Mouse (Mus musculus) lung, postnatal 0 days (tissue): ENCODE data around the gene Cd9. TPM values are rescaled to one million over a fixed set of nuclear protein-coding genes. Genes with fewer than 3 reads are reported as not detected.
"Not testable (repeated sequence)": the region's sequence is repeated elsewhere in the genome, so short reads cannot be mapped to it uniquely, and the experiment has no call there.

Experiments used
- ATAC-seq: fragments of 200-750 bp; cut with Nextera tagmentation; 2 replicates; pipeline ENCODE4 v1.8.0; 2017; ENCODE audit warnings: moderate library complexity
- DNase-seq: peaks from one replicate; pipeline ENCODE4 v3.0.0-alpha.2; 2016; ENCODE audit warnings: low spot score
- H3K27ac ChIP-seq: fragments of 300-500 bp; sonication (generic); 2 replicates; pipeline ENCODE4 v1.5.1; 2014; ENCODE audit warnings: antibody characterized with exemption, mild to moderate bottlenecking, low read length, mixed read lengths
- H3K27me3 ChIP-seq: fragments of 300-500 bp; sonication (generic); replicated peaks from 2 replicates; pipeline ENCODE4 v1.6.1; 2014; ENCODE audit warnings: low read length, mixed read lengths; ENCODE audit not compliant: insufficient read depth
- H3K36me3 ChIP-seq: fragments of 300-500 bp; sonication (generic); 2 replicates; pipeline ENCODE4 v1.6.1; 2014; ENCODE audit warnings: low read length, mixed read lengths; ENCODE audit not compliant: insufficient read depth
- H3K4me1 ChIP-seq: fragments of 300-500 bp; sonication (generic); 2 replicates; pipeline ENCODE4 v1.6.1; 2014; ENCODE audit warnings: antibody characterized with exemption, low read depth, low read length, mixed read lengths; ENCODE audit not compliant: insufficient read depth
- H3K4me2 ChIP-seq: fragments of 300-500 bp; sonication (generic); replicated peaks from 2 replicates; pipeline ENCODE4 v1.6.1; 2014; ENCODE audit warnings: low read depth, mild to moderate bottlenecking, low read length, moderate library complexity, mixed read lengths
- H3K4me3 ChIP-seq: fragments of 300-500 bp; sonication (generic); 2 replicates; pipeline ENCODE4 v1.5.1; 2014; ENCODE audit warnings: low read depth, low read length
- H3K9ac ChIP-seq: fragments of 300-500 bp; sonication (generic); replicated peaks from 2 replicates; pipeline ENCODE4 v1.6.1; 2014; ENCODE audit warnings: low read depth, mild to moderate bottlenecking
- H3K9me3 ChIP-seq: fragments of 300-500 bp; sonication (generic); 2 replicates; pipeline ENCODE4 v1.6.1; 2016; ENCODE audit warnings: low read length, mixed read lengths
- CTCF ChIP-seq: IDR thresholded peaks from 2 replicates; pipeline ENCODE4 v1.5.1; 2016; ENCODE audit warnings: antibody characterized with exemption, mild to moderate bottlenecking
- EP300 ChIP-seq: IDR thresholded peaks from 2 replicates; pipeline ENCODE4 v1.6.1; 2016; ENCODE audit warnings: antibody characterized with exemption, mild to moderate bottlenecking, control low read depth
- WGBS: fragments of 180-500 bp; shearing (Covaris S2); extraction: QIAGEN DNeasy Blood & Tissue Kit; methylation state at CpG from one replicate; pipeline ENCODE4 v1.1.7; 2014; 5-methylcytosine and 5-hydroxymethylcytosine counted together
- polyA plus RNA-seq: library from polyadenylated mRNA; unstranded; fragments of >200 nt; fragmentation: Nextera tagmentation; extraction: Ambion mirVana; gene quantifications from 2 replicates; pipeline ENCODE4 v1.2.1, GENCODE M21; 2015

Cd9 gene
- polyA plus RNA-seq, 1 experiment from 2014 or later = 962 TPM

DNA sequence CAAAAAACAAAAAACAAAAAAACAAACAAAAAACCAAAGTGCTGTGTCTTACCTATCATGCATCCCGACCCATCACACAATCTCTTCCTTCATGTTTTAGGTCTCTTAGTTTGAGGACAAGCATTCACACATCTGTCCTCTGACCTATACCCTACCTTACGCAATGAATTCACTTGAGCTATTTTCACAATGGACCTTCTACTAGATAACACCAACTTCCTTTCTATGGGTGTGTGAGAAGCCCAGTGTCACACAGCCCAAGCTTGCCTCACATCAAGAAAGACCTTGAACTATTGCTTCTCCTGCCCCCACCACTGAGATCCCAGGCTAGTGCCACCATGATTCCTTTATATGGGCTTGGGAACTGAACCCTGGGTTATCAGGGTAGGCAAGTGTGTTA, 9.9 kb downstream of the Cd9 start:
- H3K9ac ChIP-seq = no peak overlapping the region
- no peak for DNase-seq
- no peak overlapping the region for H3K4me3 ChIP-seq
- H3K9me3 ChIP-seq = no peaks in the 10 kb centered on the region
- 88% methylated on average over 2 of the region's 2 CpGs for WGBS
- H3K4me1 ChIP-seq = peaks cover 14% of the 10 kb centered on the region
- H3K27me3 ChIP-seq = no peaks in the 10 kb centered on the region
- H3K36me3 ChIP-seq = no peaks in the 10 kb centered on the region
- TF ChIP-seq EP300 = no peak
- TF ChIP-seq CTCF = no peak
- H3K27ac ChIP-seq = no peak overlapping the region
- ATAC-seq = no peak
- H3K4me2 ChIP-seq = no peak overlapping the region

DNA sequence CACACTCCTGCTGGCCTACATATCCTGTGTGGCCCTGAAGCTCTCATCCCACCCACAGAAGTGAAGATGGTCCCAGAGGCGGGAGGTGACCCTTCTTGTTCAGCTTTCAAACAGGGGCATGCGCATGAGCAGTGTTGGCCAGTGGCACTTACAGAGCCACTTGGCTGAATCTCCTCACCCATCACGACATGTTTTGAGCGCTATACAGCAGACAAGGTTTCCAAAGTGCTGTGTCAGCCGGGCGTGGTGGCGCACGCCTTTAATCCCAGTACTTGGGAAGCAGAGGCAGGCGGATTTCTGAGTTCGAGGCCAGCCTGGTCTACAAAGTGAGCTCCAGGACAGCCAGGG, 10.3 kb downstream of the Cd9 start:
- not testable (repeated sequence) for H3K36me3 ChIP-seq, H3K9ac ChIP-seq, H3K4me2 ChIP-seq, H3K4me3 ChIP-seq, H3K27me3 ChIP-seq, H3K9me3 ChIP-seq, DNase-seq, H3K27ac ChIP-seq, ATAC-seq
- WGBS = 89% methylated on average over 10 of the region's 10 CpGs
- peaks cover 14% of the 10 kb centered on the region for H3K4me1 ChIP-seq

DNA sequence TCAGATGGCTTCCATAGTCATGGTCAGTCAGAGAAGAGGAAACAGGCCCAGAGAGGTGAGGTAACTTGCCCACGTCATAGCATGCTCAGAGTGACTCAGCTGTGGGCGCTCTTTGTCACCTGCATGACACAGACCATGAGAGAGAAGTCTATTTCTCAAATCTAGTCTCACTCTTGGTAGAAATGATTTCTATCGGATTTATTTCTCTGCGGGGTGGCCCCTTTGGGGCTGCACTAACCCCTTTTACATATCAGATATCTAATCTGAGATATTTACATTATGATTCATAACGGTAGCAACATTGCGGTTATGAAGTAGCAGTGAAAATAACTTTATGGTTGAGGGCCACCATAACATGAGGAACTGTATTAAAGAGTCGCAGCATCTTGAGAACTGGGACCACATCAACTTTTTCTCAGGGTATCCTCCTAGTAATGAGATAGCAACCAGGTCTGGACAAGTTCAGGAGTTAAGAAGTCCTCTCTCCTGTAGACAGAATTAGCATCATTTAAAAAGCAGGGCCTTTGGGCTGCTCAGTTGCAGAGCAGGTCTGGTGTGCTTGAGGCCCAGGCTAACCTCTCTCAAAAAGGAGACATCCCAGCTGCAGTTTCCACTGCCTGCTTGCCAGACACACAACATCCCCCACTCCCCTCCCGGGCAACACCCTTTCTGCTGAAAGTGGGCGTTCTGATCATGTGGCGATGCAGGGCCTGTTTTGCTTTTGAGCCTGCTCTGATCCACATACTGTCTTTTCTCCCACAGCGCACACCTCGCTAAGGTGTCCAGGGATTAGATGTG, 10.9 kb downstream of the Cd9 start:
- H3K9ac ChIP-seq = no peak overlapping the region
- ATAC-seq (no peak), DNase-seq (peak; percentile 54)
- peaks cover 14% of the 10 kb centered on the region for H3K4me1 ChIP-seq
- peak overlapping the region; percentile 88; the same call in 1 of the 2 replicates for H3K27ac ChIP-seq
- H3K27me3 ChIP-seq = no peaks in the 10 kb centered on the region
- H3K36me3 ChIP-seq = no peaks in the 10 kb centered on the region
- H3K4me3 ChIP-seq = no peak overlapping the region
- WGBS = 70% methylated on average over 12 of the region's 12 CpGs
- H3K4me2 ChIP-seq = no peak overlapping the region
- H3K9me3 ChIP-seq = no peaks in the 10 kb centered on the region
- no peak for TF ChIP-seq CTCF
- no peak for TF ChIP-seq EP300

DNA sequence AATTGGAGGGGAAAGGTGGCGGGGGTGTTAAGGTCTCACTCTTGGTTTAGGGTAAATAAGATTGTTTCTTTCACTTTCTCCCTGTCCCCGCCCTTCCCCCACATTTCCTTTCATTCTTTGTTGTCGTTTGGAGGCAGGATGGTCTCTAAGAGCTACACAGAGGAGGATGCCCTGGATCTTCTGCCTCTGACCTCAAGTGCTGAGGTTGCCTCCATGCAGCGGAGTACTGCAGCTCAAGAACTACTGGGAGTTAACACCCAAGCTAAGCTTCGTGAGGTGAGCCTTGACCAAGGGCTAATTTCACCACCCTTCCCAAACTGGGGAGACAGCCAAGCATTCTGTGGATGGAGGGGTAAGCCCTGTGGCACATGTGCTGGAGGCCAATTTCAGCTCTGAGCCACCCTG, 12.2 kb downstream of the Cd9 start:
- DNase-seq (peak; percentile 42), ATAC-seq (peak; percentile 26)
- no peak overlapping the region for H3K9ac ChIP-seq
- H3K9me3 ChIP-seq = no peaks in the 10 kb centered on the region
- no peaks in the 10 kb centered on the region for H3K27me3 ChIP-seq
- 45% methylated on average over 5 of the region's 5 CpGs for WGBS
- H3K4me1 ChIP-seq = peaks cover 18% of the 10 kb centered on the region
- H3K27ac ChIP-seq = peak overlapping the region; percentile 88
- no peaks in the 10 kb centered on the region for H3K36me3 ChIP-seq
- TF ChIP-seq CTCF (no peak), EP300 (no peak)
- H3K4me3 ChIP-seq = no peak overlapping the region
- 0 out of 2 replicates have a peak overlapping the region, but pooled peaks have one; percentile 8 for H3K4me2 ChIP-seq

DNA sequence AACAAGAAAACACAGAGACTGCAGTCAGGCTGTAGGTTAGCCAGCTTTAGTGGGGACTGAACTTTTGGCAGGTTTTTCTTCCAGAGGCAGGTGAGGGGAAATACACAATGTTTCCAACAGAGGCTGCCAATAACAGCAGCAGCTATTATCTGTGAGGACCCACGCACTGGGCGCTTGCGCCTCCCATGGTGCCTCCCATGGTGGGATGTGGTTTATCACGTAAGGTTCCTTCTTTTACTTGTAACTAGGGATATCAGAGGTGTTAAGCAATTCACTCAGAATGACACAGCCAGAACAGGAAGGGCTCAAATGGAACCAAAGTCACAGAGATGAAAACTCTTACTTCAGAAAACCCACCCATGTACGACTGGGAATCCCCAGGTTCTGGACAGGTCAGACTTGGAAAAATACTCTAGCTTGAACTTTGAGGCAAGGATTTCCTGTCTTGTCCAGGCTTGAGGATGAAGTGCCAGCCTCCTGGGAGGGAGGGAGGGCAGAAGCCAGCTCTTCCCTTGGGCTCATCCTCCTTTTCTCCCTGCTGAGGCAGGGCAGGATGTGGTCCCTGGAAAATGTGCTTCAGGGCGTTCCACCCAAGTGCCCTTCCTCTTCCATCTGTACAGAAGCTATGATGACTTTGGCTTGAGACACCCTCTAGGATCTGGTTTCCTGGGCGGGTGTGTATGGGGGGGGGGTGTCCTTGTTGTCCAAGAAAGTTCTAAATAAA, 12.8 kb downstream of the Cd9 start:
- Histone ChIP-seq H3K27me3 (no peaks in the 10 kb centered on the region), H3K4me1 (peaks cover 23% of the 10 kb centered on the region), H3K4me3 (no peak overlapping the region), H3K36me3 (no peaks in the 10 kb centered on the region), H3K9me3 (no peaks in the 10 kb centered on the region), H3K4me2 (peak overlapping the region; percentile 22), H3K9ac (0 out of 2 replicates have a peak overlapping the region, but pooled peaks have one; percentile 16), H3K27ac (peak overlapping the region; percentile 88)
- 41% methylated on average over 7 of the region's 7 CpGs for WGBS
- TF ChIP-seq CTCF (no peak), EP300 (peak; percentile 59; the same call in 1 of the 2 replicates)
- peak; percentile 56 for ATAC-seq
- peak; percentile 70 for DNase-seq
